Mouse (Mus musculus): ENCODE results near the gene Mgll.

Mgll gene

DNA sequence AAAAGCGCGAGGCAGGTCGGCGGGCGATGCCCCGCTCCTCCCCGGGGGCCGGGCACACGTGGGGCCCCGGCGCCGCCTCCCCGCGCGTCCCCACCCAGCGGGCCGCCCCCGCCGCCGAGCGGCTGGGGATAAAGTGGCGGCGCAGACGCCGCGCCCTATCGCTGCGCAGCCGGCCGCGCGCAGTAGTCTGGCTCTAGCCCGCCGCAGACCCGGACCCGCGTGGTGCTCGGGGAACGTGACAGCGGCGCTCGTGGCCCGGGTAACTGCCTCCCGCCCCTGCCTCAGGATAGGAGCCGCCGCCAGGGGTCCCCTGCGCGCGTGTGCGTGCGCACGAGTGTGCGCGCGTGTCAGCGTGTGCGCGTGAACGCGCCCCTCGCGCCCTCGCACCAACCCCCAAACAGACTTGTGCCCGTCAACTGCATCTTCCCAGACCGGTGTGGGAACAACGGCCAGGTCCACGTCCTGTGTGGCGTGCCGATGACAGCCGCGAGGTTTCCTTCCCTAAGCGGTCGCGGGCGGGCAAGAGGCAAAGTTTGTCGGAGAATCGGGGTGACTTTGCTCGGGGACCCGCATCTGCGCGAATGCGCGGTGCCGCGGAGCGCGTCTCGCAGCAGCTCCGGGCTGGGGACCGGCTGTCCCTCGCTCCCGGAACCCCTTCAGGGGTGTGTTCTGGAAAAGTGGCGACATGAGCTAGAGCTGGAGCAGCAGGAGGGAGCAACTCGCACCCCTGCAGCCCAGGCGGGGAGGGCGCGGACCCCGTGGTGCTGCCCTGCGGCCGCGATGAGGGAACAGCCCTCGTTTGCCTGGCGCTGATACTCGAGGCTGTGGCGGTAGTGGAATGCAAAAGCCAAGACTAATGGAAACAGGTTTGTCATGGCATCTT, at the start of gene Mgll:
Gene Mgll, plus strand, starts transcription at position 100 of the 883 bp plus-strand sequence.
- peak; percentile 80 for DNase-seq

DNA sequence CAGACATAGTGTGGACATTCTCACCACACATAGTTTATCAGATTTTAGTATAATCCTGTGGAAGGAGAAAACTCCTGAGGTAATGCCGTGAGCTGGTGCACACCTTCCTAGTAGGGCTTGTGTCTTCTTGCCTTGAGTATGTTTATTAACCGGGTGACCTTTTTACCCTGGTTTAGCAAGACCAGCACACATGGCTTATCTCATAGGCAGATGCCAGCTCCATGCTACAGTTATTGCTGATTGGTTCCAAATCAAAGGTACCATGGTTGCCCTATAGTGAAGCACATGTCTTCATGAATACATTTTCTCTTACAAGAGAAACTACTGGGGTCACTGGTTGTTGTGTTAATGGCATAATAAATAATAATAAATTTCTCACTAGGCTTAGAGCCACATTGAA, 48.4 kb upstream of the Mgll start:
- no peak for DNase-seq

DNA sequence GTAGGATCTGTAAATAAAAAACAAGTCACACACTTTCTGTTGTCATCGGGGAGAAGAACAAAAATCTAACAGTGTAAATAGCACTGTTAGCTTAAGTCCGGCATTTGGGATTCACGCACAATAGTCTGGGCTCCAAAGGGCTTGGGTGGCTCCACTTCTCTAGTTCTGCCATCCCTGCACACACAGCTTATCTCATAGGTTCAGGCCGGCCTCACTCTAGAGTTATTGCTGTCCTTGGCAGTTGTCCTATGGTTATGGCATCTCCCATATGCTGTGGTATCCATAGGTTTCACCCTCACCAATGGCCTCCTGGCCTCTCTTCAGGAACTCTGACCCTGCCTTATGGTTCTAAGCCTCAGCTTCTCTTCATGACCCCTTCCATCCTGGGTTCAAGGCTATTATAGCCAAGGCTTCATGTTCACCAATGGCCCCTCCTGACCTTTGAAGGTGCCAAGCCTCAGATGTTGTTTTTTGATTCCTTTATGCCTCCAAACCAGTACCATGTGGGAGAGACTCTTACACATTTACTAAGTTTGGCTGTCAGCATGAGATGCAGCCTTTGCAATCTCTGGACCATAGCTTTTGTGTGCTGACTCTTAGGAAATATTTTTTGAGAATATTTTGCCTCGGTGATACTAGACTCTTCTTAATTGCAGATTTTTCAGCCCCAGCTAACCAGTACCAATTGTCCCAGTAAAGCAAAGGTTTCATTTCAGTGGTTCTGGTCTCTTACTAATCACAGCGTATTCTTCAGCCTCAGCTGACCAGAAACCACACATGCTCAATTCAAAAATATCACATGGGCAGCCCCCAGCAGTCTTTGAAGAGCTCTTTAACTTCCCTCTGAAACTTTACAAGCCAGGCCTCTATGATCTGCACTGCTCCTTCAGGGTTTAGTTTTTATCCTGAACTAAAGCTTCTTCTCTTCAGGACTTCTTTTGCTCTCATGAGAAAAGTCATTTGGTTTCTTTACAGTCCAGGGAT, 47.2 kb upstream of the Mgll start:
- DNase-seq, result no peak

- DNase-seq, result no peak
These were observed 46.5 kb upstream of the Mgll start for GRCm38 (mm10) chr6:88677738-88678137.

GRCm38 (mm10) chr6:88681026-88681425, 43.2 kb upstream of the Mgll start:
- no peak for DNase-seq

- DNase-seq, result no peak
These were observed 40.7 kb upstream of the Mgll start for GRCm38 (mm10) chr6:88683380-88684053.

GRCm38 (mm10) chr6:88688171-88688570, 36.0 kb upstream of the Mgll start:
- peak; percentile 40 for DNase-seq

GRCm38 (mm10) chr6:88688712-88689111, 35.5 kb upstream of the Mgll start:
- DNase-seq, result no peak

DNA sequence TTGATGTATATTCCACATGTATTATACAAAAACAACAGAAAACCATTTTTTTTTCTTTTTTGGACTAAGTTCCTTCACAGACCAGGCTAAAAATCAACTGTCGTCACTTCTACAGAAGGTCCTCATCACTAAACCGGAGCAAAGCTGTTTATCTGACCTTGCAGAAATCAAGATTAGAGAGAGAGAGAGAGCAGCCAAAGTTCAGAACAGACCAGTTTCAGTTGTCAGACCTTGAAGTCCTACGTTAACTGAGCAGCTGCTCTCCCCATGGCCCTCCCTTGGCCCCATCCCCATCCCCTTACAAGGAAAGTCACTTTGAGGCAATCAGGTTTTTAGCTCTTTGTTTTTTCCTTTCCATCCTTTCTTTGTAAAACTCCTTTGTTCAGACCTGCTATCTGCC, 34.0 kb upstream of the Mgll start:
- DNase-seq, result no peak

DNA sequence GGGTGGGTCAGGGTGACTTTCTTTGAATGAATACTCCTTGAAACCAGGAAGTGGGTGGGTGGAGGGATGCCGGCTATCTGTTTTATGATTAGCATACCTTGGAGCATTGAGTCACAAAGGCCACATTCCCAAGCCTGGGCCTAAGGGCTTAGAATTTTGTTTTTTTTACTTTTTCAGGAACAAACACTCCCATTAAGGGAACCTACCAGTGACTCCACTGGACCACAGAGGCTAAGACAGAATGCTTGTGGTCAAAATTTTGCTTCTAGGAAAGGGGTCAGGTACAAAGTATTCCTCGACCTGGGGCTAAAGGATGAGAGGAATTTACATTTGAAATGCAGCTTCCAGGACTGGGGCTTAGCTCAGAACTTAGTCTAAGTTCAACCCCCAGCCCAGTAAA, 32.9 kb upstream of the Mgll start:
- no peak for DNase-seq

DNA sequence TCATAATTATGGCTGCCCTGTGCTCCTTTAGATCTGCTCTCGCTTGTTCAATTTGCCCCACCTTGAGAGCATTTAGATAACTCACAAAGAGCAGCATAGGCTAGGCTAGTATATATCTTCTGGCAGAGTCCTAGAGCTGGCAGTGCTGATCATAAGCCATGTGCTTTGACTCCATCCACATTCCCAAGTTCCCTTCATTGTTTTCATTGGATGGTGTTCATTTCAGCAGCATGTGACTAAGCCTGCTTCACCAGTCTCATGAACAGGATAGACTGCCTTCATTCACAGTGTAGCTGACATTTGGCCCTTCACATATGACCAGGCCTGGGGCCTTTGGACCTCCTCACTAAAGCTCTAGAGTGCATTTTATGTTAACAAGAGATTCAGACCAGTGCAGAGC, 21.3 kb upstream of the Mgll start:
- no peak for DNase-seq

GRCm38 (mm10) chr6:88703731-88704130, 20.5 kb upstream of the Mgll start:
- DNase-seq, result no peak

- no peak for DNase-seq
These were observed 15.6 kb upstream of the Mgll start for GRCm38 (mm10) chr6:88708401-88709278.

DNA sequence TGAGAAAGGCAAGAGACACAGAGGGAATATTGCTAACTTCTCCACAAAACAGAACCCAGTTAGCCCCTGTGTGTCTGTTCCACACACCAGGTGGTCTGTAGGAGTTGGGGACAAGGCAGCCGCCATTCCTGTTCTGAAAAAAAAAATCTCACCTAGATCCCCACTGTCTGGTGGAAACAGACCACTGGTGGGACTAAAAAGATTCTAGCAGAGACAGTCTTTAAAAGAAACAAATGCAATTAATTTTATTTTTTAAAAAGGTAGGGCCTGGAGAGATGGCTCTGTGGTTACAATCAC, 15.0 kb upstream of the Mgll start:
- DNase-seq, result no peak

DNA sequence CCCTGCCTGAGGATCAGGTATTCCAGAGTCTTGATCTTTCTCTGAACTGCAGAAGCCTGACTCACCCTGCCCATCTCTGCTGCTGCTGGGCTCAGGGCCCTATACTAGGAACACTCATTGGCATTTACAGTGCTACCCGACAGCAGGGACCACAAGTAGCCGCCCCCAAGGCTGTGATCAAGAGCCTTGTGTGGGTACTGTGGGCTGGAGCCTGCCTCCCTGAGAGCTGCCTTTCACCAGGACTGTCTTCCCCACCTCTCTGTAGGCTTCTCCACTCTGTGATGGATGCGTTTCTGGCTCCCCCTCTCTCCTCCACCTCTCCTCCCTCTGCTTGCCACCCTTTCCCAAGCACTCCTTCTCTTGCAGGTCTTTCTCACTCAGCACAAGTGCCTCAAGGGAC, 12.9 kb upstream of the Mgll start:
- DNase-seq, result no peak

DNA sequence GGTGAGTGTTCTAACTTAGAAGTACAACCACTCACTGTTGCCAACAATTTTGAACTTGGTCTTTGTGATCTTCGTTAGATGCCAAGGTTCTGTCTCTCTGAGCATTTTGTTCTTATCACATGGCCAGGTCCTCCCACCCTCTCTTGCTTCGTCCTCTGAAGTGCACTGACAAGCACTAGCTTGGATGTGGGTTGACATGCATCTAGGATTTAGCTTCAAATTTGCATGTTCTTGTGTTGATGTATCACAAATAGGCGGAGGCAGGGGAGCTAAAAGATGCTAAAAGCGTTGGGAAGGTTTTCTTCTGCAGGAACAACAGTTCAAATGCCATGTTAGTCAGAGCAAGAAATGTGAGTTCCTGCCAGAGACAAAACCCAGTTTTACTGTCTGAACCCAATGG, 12.1 kb upstream of the Mgll start:
- DNase-seq, result no peak

DNA sequence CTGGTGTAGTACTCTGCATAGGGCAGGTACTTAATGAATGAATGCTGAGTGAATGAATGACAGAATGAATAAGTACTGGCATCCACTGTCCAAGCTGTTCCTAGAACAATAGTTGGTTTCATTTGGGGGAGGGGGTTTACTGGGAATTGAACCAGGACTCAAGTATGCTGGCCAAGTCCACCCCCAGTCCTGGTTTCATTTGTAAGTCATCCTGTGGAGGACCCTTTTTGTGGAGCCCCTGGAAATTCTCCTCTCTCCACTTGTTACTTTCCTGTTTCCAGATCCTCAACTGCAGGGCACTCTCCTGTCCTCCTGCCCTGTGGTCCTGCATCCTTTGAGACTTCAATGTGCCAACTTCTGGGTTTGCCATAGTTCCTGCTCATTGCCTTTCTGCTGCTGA, 10.9 kb upstream of the Mgll start:
- DNase-seq, result no peak

- DNase-seq, result no peak
These were observed 10.0 kb upstream of the Mgll start for GRCm38 (mm10) chr6:88714200-88714674.

DNA sequence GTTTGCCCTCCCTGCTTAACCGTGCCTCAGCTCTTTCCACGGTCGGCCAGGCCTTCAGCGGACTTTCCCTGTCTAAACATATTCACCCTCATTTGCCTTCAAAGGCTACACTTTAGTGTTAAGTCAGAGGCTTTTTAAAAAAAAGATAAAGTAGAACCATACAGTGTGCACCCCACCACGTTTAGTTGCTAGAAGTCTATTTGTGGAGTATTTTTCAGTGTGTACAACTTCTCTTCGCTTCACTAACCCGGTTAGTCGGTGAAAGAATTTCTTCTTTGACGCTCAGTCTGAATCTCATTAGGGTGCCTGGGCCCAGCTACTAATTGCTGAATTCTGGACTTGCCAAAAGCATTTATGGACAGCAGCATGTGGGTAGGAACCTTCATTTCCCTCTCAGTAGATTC, 8.8 kb upstream of the Mgll start:
- DNase-seq, result no peak

GRCm38 (mm10) chr6:88715966-88716365, 8.2 kb upstream of the Mgll start:
- no peak for DNase-seq

- DNase-seq, result no peak
These were observed 6.8 kb upstream of the Mgll start for GRCm38 (mm10) chr6:88717143-88718032.

Data from kidney, postnatal 10 days (tissue).